Mouse (Mus musculus): Measurements from ENCODE around the gene Dmrtb1. TPM values are rescaled to one million over a fixed set of nuclear protein-coding genes. Genes with fewer than 3 reads are reported as not detected.
A peak's percentile ranks its signal among the peaks of the same experiment; 100 is the strongest.

The Dmrtb1 gene
- polyA plus RNA-seq (2015; fragmentation: Nextera tagmentation; extraction: Ambion mirVana), result 18.7 and 20.4 TPM in 2 replicates

DNA sequence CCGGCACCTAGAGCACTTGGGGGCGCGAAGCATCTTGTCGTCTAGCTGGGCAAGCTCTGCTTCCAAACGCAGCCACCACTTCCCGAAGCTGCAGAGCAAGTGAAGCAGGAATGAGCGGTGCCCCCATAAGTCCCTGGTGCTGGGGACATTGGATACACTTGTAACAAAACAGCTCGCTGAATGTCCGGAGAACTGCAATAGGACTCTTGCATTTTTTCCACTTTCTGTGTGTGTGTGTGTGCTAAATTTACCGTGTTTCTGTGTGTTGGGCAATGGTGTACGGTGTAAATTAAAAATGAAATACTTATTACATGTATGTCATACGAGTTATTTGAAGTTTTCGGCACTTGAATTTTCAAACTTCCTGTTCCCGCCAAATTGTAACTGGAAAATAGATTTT, at the start of gene Dmrtb1:
Gene Dmrtb1, minus strand, starts transcription at position 101 of the 400 bp plus-strand sequence.
- WGBS, result 93% methylated on average over 14 of the region's 14 CpGs
- Histone ChIP-seq H3K27ac (replicated peaks) (no peak within 1 kb of the TSS), H3K9me3 (no peaks in the 10 kb centered on the region), H3K4me2 (replicated peaks) (no peak within 1 kb of the TSS), H3K9ac (replicated peaks) (no peak within 1 kb of the TSS), H3K4me1 (peaks cover 23% of the 10 kb centered on the region), H3K27me3 (no peaks in the 10 kb centered on the region), H3K36me3 (no peaks in the 10 kb centered on the region), H3K4me3 (no peak within 1 kb of the TSS)
- ATAC-seq (replicated peaks), result no peak

DNA sequence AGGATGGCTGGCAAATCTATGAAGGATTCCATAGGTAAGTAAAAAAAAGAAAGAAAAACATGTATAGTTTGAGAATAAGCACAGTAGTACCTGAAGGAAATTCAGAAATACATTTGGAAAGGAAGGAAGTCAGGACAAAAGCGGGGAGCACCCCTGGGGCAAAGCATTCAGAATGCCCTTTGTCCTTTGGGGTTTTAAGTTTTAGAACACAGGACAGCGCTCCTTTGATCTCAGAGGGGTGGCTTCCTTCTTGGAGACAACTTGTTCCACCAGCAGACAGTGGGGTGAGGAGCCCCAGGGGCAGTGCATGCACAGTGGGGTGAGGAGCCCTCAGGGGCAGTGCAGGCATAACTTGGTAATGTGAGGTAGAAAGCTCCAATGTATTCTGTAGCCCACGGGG, 49.6 kb upstream of the Dmrtb1 start:
- H3K4me3 ChIP-seq, result no peak overlapping the region
- WGBS, result 22% methylated on average over 3 of the region's 3 CpGs
- no peaks in the 10 kb centered on the region for H3K9me3 ChIP-seq
- no peak for ATAC-seq (replicated peaks)
- no peak overlapping the region for H3K27ac ChIP-seq (replicated peaks)
- H3K4me1 ChIP-seq, result peaks cover 40% of the 10 kb centered on the region
- H3K27me3 ChIP-seq, result no peaks in the 10 kb centered on the region
- no peaks in the 10 kb centered on the region for H3K36me3 ChIP-seq
- H3K9ac ChIP-seq (replicated peaks), result no peak overlapping the region
- no peak overlapping the region for H3K4me2 ChIP-seq (replicated peaks)

DNA sequence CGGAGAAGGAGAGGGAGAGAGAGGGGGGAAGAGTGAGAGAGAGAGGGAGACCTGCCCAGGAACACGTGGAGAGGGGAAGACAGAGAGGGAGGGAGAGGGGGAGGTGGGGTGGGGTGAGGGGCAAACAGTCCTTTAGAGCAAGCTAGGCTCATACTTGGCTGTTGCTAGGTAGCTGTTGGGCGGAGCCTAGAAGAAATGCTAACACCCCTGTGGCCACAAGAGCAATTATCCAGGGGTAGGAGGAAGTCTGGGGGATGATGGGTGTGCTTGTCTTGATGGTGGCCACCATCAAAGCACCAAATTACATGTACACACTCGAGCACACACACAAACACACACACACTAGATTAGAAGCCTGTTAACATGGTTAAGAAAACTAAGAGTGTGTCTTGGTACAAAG, 48.6 kb upstream of the Dmrtb1 start:
- 21% methylated on average over 4 of the region's 4 CpGs for WGBS
- 0 out of 2 replicates have a peak overlapping the region, but pooled peaks have one; percentile 24 for H3K27ac ChIP-seq (replicated peaks)
- 0 out of 2 replicates have a peak, but pooled peaks have one; percentile 8 for ATAC-seq (replicated peaks)

DNA sequence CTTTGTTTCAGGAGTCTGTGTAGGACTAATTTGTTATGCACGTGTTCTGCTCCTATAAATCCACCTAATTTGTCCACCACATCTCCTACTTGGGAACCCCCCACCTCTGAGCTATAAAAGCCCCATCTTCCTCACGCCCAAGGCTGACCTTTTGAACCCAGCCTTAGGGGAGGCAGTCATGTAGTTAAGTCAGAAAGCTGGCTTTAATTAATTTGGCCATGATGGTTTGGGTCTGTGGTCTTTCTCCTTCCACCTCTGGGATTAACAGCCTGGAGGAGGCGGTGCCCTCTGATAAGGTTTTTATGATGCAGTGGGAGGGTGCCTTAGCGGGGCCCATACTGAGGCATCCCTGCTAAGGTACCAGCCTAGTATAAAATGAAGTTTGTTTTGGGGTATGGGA, 48.2 kb upstream of the Dmrtb1 start:
- Histone ChIP-seq H3K27me3 (no peaks in the 10 kb centered on the region), H3K27ac (replicated peaks) (no peak overlapping the region), H3K4me1 (peaks cover 34% of the 10 kb centered on the region), H3K36me3 (no peaks in the 10 kb centered on the region), H3K4me3 (no peak overlapping the region), H3K9ac (replicated peaks) (no peak overlapping the region), H3K9me3 (no peaks in the 10 kb centered on the region), H3K4me2 (replicated peaks) (no peak overlapping the region)
- 25% methylated on average over 4 of the region's 4 CpGs for WGBS
- ATAC-seq (replicated peaks), result 0 out of 2 replicates have a peak, but pooled peaks have one; percentile 6

More for the DNA sequence above, 48.6 kb upstream of the Dmrtb1 start:
- no peaks in the 10 kb centered on the region for H3K27me3 ChIP-seq
- no peak overlapping the region for H3K9ac ChIP-seq (replicated peaks)
- no peaks in the 10 kb centered on the region for H3K9me3 ChIP-seq
- no peaks in the 10 kb centered on the region for H3K36me3 ChIP-seq
- H3K4me3 ChIP-seq, result no peak overlapping the region
- peaks cover 34% of the 10 kb centered on the region for H3K4me1 ChIP-seq
- H3K4me2 ChIP-seq (replicated peaks), result no peak overlapping the region

DNA sequence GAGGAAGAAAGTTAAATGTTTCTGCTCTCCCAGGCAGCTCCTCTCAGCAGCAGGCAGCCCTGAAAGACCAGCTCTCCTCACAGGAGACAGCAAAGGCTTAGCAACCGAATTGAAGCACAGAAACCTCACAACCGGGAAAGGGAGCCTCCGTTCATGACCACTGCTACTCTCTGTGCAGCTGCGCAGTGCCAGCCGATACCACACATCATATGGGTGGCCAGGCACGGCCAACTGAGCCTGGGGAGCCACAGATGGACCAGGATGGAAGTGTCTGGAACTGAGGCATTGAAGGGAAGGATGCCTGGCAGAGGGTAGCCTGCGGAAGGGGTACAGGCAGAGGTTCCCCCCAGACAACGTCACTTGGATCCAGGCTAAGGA, 47.0 kb upstream of the Dmrtb1 start:
- 0 out of 2 replicates have a peak, but pooled peaks have one; percentile 24 for ATAC-seq (replicated peaks)
- no peaks in the 10 kb centered on the region for H3K9me3 ChIP-seq
- peaks cover 34% of the 10 kb centered on the region for H3K4me1 ChIP-seq
- whole genome bisulfite sequencing, result 30% methylated on average over 8 of the region's 8 CpGs
- H3K4me2 ChIP-seq (replicated peaks), result no peak overlapping the region
- no peaks in the 10 kb centered on the region for H3K27me3 ChIP-seq
- no peaks in the 10 kb centered on the region for H3K36me3 ChIP-seq
- no peak overlapping the region for H3K4me3 ChIP-seq
- H3K27ac ChIP-seq (replicated peaks), result peak overlapping the region; percentile 55
- H3K9ac ChIP-seq (replicated peaks), result 0 out of 2 replicates have a peak overlapping the region, but pooled peaks have one; percentile 17

DNA sequence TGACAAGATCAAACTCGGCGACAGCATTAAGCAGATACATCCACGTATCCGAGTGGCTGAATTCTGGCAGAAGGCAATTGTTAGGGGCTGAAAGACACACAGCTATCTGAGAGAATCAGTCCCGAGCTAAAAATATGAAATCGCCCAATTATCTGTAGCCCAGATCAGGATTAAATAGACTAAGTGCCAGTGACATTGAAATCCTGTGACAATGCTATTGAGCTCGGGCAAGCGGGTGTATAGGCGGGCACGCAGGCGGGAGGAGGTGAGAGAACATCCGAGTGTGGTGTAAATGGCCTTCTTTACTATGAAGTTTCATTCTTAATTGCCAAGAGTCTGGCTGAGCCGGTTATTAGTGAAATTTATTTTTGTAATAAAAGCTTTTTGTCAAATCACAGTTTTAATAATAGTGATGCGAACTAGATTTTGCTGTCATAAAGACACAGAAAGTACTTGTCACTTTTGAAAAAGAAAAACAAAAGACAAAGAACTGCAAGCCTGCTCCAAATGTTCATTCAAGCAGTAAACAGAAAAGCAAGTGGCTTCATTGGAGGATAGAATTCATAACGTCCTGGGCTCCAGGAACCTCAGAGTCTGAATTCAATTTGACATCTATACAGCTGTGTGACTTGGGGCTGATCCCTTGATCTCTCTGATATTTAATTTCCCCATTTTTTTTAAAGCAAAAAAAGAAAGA, 46.5 kb upstream of the Dmrtb1 start:
- no peaks in the 10 kb centered on the region for H3K27me3 ChIP-seq
- H3K4me2 ChIP-seq (replicated peaks), result no peak overlapping the region
- H3K9ac ChIP-seq (replicated peaks), result no peak overlapping the region
- no peaks in the 10 kb centered on the region for H3K9me3 ChIP-seq
- no peak overlapping the region for H3K4me3 ChIP-seq
- no peak for ATAC-seq (replicated peaks)
- H3K4me1 ChIP-seq, result peaks cover 34% of the 10 kb centered on the region
- H3K36me3 ChIP-seq, result no peaks in the 10 kb centered on the region
- H3K27ac ChIP-seq (replicated peaks), result peak overlapping the region; percentile 55
- 18% methylated on average over 15 of the region's 15 CpGs for WGBS

DNA sequence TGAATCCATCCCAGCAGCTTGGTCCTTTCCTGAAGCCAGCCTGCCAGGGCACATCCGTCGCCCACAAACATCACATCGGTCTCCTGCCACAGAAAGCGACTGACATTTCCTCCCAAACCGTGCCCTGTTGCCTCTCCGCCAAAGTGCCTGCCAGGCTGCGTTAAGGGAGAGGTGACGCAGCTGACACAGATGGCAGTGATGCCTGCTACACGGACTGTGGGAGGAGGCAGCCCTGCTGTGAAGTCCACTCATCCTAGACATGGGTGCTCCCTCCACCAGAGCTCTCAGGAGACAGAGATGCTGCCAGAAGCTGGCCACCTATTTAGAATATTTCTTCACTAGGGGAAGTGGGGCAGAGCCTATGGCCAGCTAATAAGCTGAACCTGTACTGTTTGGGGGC, 41.4 kb upstream of the Dmrtb1 start:
- Histone ChIP-seq H3K36me3 (no peaks in the 10 kb centered on the region), H3K4me2 (replicated peaks) (no peak overlapping the region), H3K9ac (replicated peaks) (no peak overlapping the region), H3K27me3 (no peaks in the 10 kb centered on the region), H3K4me3 (no peak overlapping the region), H3K4me1 (peaks cover 4% of the 10 kb centered on the region; the same call in 1 of the 2 replicates), H3K27ac (replicated peaks) (no peak overlapping the region), H3K9me3 (no peaks in the 10 kb centered on the region)
- 68% methylated on average over 9 of the region's 9 CpGs for WGBS
- no peak for ATAC-seq (replicated peaks)

DNA sequence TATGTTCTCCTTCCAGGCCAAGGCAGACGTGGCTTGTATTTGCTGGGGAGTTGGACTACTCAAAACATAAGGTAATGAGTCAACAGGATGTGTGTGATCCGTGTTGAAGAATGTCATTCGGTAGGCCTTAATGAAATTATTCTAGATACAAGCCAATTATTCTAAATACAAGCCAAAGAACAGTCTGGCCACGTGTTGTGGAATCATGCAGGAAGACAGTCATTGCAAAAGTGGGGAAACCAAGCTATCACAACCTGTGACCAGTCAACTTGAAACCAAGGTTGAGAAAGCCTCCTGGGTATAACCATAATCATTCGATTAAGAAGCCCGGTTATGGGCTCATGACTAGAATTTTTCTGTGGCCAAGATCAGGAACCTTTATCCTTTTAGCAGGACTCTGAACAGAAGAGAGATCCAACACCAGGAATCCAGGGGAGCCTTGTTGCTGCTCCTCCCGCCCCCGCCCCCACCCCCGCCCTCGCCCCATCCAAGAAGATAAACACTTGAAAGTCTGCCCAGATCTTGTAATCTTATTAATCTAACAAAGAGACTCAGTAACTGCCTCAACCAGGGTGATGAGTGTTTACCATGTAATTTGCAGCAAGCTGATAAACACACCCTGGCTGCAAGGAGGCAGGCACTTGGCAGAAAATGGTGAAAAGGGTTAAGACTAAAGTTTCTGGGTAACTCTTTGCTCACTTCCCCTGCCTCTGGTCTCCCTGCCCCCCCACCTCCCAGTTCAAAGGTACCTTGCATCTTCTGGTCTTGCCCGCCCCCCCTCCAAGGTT, 36.2 kb upstream of the Dmrtb1 start:
- Histone ChIP-seq H3K27me3 (no peaks in the 10 kb centered on the region), H3K27ac (replicated peaks) (no peak overlapping the region), H3K36me3 (no peaks in the 10 kb centered on the region), H3K4me1 (peaks cover 27% of the 10 kb centered on the region), H3K4me2 (replicated peaks) (no peak overlapping the region), H3K4me3 (no peak overlapping the region), H3K9me3 (no peaks in the 10 kb centered on the region), H3K9ac (replicated peaks) (no peak overlapping the region)
- 75% methylated on average over 11 of the region's 11 CpGs for WGBS
- ATAC-seq (replicated peaks), result no peak

DNA sequence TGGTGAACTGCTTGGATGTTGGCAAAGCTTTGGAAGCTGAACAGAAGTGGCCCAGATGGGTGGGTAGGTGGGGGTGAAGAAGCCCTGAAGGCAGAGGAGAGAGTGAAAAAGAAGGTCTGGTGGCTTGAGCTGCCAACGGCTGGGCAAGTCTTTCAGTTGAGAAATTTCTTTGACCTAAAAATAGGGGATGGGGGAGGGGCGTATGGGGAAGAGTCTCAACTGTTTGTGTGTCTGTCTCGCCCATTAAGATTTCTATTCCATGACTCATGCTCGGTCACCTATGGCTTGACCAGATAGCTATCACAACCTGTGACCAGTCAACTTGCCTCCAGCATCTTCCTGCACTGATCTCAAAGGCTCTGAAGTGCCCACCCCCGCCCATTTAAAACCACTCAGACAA, 35.1 kb upstream of the Dmrtb1 start:
- no peak overlapping the region for H3K4me3 ChIP-seq
- H3K4me2 ChIP-seq (replicated peaks), result peak overlapping the region; percentile 15; the same call in 1 of the 2 replicates
- 73% methylated on average over 5 of the region's 5 CpGs for WGBS
- no peaks in the 10 kb centered on the region for H3K27me3 ChIP-seq
- peaks cover 27% of the 10 kb centered on the region for H3K4me1 ChIP-seq
- 0 out of 2 replicates have a peak overlapping the region, but pooled peaks have one; percentile 70 for H3K27ac ChIP-seq (replicated peaks)
- no peak for ATAC-seq (replicated peaks)
- no peaks in the 10 kb centered on the region for H3K9me3 ChIP-seq
- H3K9ac ChIP-seq (replicated peaks), result no peak overlapping the region
- H3K36me3 ChIP-seq, result no peaks in the 10 kb centered on the region

DNA sequence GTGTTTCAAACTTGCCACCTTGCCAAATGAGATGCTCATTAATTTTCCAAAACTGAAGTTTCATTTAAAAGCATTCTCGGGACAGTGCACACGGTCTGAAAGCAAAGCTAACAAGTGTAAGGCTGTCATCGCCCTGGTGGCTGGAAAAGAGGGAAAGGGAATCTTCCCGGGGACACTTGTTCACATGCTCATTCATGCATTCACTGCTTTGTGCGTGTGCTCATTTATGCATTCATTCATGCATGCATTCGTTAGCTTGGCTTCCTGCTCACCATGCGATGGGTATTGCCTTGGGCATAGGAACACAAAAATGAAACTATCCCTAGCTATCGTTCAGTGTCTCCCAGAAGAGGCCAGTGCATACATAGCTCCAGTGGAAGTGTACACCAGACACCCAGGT, 34.7 kb upstream of the Dmrtb1 start:
- Histone ChIP-seq H3K9me3 (no peaks in the 10 kb centered on the region), H3K27ac (replicated peaks) (peak overlapping the region; percentile 70), H3K4me2 (replicated peaks) (peak overlapping the region; percentile 15), H3K36me3 (no peaks in the 10 kb centered on the region), H3K9ac (replicated peaks) (no peak overlapping the region), H3K27me3 (no peaks in the 10 kb centered on the region), H3K4me1 (peaks cover 27% of the 10 kb centered on the region), H3K4me3 (no peak overlapping the region)
- 9% methylated on average over 8 of the region's 8 CpGs for WGBS
- 0 out of 2 replicates have a peak, but pooled peaks have one; percentile 20 for ATAC-seq (replicated peaks)

DNA sequence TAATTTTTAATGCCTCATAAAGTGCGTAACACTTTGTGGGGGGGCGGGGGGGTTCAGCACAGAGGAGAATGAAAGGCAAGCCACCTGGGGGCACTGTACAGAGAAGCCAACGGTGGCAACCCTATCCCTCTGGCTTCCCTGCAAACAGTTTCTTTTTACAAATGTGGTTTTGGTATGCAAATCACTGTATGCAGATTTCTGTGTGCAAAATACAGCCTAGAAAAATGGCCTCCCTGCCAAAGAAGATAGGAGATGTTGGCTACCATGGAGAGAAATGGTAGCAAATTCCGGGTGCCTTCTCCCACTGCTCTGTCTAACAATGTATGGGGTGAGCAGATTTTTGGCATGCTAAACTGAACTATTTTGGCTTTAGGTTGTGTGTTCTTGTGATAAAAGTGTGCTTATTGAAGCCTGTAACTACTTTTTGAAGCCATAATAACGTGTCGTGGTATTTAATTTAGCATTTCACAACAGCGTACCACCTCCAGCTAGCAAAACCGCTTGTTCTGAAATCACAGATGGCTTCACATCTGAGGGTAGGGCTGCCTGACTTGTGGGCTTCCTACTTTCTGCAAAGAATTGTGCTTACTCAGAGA, 33.8 kb upstream of the Dmrtb1 start:
- Histone ChIP-seq H3K9me3 (no peaks in the 10 kb centered on the region), H3K27me3 (no peaks in the 10 kb centered on the region), H3K4me3 (no peak overlapping the region), H3K4me1 (peaks cover 27% of the 10 kb centered on the region), H3K27ac (replicated peaks) (peak overlapping the region; percentile 70), H3K4me2 (replicated peaks) (peak overlapping the region; percentile 16; the same call in 1 of the 2 replicates), H3K36me3 (no peaks in the 10 kb centered on the region), H3K9ac (replicated peaks) (no peak overlapping the region)
- WGBS, result 21% methylated on average over 8 of the region's 8 CpGs
- ATAC-seq (replicated peaks), result peak; percentile 68
